Mouse (Mus musculus) hindbrain, embryonic 13.5 days (tissue): ENCODE data around the gene Fzd9. TPM values are rescaled to one million over a fixed set of nuclear protein-coding genes. Genes with fewer than 3 reads are reported as not detected.

Experiments
- ATAC-seq: fragments of 200-750 bp; cut with Nextera tagmentation; 2 replicates; pipeline ENCODE4 v1.8.0; 2017; ENCODE audit warnings: moderate TSS enrichment; ENCODE audit not compliant: low FRiP score
- H3K27ac ChIP-seq: fragments of 300-500 bp; sonication (generic); 2 replicates; pipeline ENCODE4 v1.5.1; 2015; ENCODE audit warnings: inconsistent platforms, mild to moderate bottlenecking, moderate library complexity
- H3K27me3 ChIP-seq: fragments of 300-500 bp; sonication (generic); 2 replicates; pipeline ENCODE4 v1.6.1; 2015; ENCODE audit warnings: mild to moderate bottlenecking, inconsistent platforms
- H3K36me3 ChIP-seq: fragments of 300-500 bp; sonication (generic); 2 replicates; pipeline ENCODE4 v1.6.1; 2015; ENCODE audit warnings: mild to moderate bottlenecking, inconsistent platforms
- H3K4me1 ChIP-seq: fragments of 300-500 bp; sonication (generic); replicated peaks from 2 replicates; pipeline ENCODE4 v1.6.1; 2015; ENCODE audit warnings: inconsistent platforms
- H3K4me2 ChIP-seq: fragments of 300-500 bp; sonication (generic); 2 replicates; pipeline ENCODE4 v1.6.1; 2015; ENCODE audit warnings: inconsistent platforms, mild to moderate bottlenecking, moderate library complexity
- H3K4me3 ChIP-seq: fragments of 300-500 bp; sonication (generic); 2 replicates; pipeline ENCODE4 v1.5.1; 2015; ENCODE audit warnings: mild to moderate bottlenecking, inconsistent platforms
- H3K9ac ChIP-seq: fragments of 300-500 bp; sonication (generic); 2 replicates; pipeline ENCODE4 v1.6.1; 2015; ENCODE audit warnings: mild to moderate bottlenecking, inconsistent platforms
- H3K9me3 ChIP-seq: fragments of 300-500 bp; sonication (generic); 2 replicates; pipeline ENCODE4 v1.6.1; 2016; ENCODE audit warnings: inconsistent platforms
- WGBS: fragments of 180-500 bp; shearing (Covaris S2); methylation state at CpG from one replicate; pipeline ENCODE4 v1.1.7; 2015; 5-methylcytosine and 5-hydroxymethylcytosine counted together
- microRNA-seq: library from miRNA; unstranded; fragments of <30 nt; microRNA quantifications from one replicate; pipeline ENCODE4, GENCODE M21; 2016
- polyA plus RNA-seq: library from polyadenylated mRNA; unstranded; fragments of >200 nt; fragmentation: Nextera tagmentation; extraction: Ambion mirVana; gene quantifications from 2 replicates; pipeline ENCODE4 v1.2.1, GENCODE M21; 2015

Gene Fzd9
- polyA plus RNA-seq, 1 experiment from 2014 or later = 14.3 TPM

GRCm38 (mm10) chr5:135208197-135208596 is 42.8 kb downstream of the Fzd9 start:
- 100% methylated on average over 1 of the region's 1 CpGs for WGBS
- no peak overlapping the region for H3K9ac ChIP-seq
- H3K4me1 ChIP-seq = no peaks in the 10 kb centered on the region
- H3K4me2 ChIP-seq = no peak overlapping the region
- H3K36me3 ChIP-seq = peaks cover 83% of the 10 kb centered on the region
- H3K27me3 ChIP-seq = no peaks in the 10 kb centered on the region
- no peak overlapping the region for H3K4me3 ChIP-seq
- ATAC-seq = no peak
- H3K9me3 ChIP-seq = no peaks in the 10 kb centered on the region
- no peak overlapping the region for H3K27ac ChIP-seq

- no peak for ATAC-seq
Measured at GRCm38 (mm10) chr5:135202763-135203162, 48.3 kb downstream of the Fzd9 start.

More at GRCm38 (mm10) chr5:135202763-135203162, 48.3 kb downstream of the Fzd9 start:
- WGBS = 96% methylated on average over 3 of the region's 3 CpGs
- H3K9me3 ChIP-seq = no peaks in the 10 kb centered on the region
- no peaks in the 10 kb centered on the region for H3K4me1 ChIP-seq
- no peak overlapping the region for H3K27ac ChIP-seq
- peaks cover 67% of the 10 kb centered on the region for H3K36me3 ChIP-seq
- no peak overlapping the region for H3K4me2 ChIP-seq
- no peaks in the 10 kb centered on the region for H3K27me3 ChIP-seq
- H3K4me3 ChIP-seq = no peak overlapping the region
- H3K9ac ChIP-seq = no peak overlapping the region

Small RNA genes within 50 kb of the gene (microRNA-seq; reads per million reads assigned to microRNA genes)
- gene Gm25315 = not detected

Other genes starting within 250 kb of the Fzd9 start
- gene Abhd11, start 242.1 kb downstream of the Fzd9 start, polyA plus RNA-seq = 64.6 and 65.0 TPM in 2 replicates
- 78.4 and 78.9 TPM in 2 replicates for gene Stx1a, start 227.7 kb downstream of the Fzd9 start, polyA plus RNA-seq
- gene Dnajc30, start 187.0 kb downstream of the Fzd9 start, polyA plus RNA-seq = 37.4 and 38.8 TPM in 2 replicates
- 79.1 and 93.5 TPM in 2 replicates for gene Bud23, start 186.3 kb downstream of the Fzd9 start, polyA plus RNA-seq
- 29.8 and 31.9 TPM in 2 replicates for gene Vps37d, start 173.0 kb downstream of the Fzd9 start, polyA plus RNA-seq
- gene Mlxipl, start 161.3 kb downstream of the Fzd9 start, polyA plus RNA-seq = 0.41 and 0.71 TPM in 2 replicates
- 14.9 and 16.7 TPM in 2 replicates for gene Tbl2, start 101.6 kb downstream of the Fzd9 start, polyA plus RNA-seq
- gene Bcl7b, start 82.9 kb downstream of the Fzd9 start, polyA plus RNA-seq = 45.3 and 52.1 TPM in 2 replicates
- 35.9 and 38.1 TPM in 2 replicates for gene Baz1b, start 64.0 kb downstream of the Fzd9 start, polyA plus RNA-seq
- 0.13 and 0.28 TPM in 2 replicates for gene Fkbp6, start 98.8 kb upstream of the Fzd9 start, polyA plus RNA-seq
- gene Trim50, start 102.1 kb upstream of the Fzd9 start, polyA plus RNA-seq = not detected in 2 replicates
- 31.1 and 31.2 TPM in 2 replicates for gene Nsun5, start 118.7 kb upstream of the Fzd9 start, polyA plus RNA-seq
- 11.1 TPM in 2 replicates for gene Pom121, start 143.3 kb upstream of the Fzd9 start, polyA plus RNA-seq